Mouse (Mus musculus): ENCODE measurements around the gene Gpr4. TPM values are rescaled to one million over a fixed set of nuclear protein-coding genes. Genes with fewer than 3 reads are reported as not detected.

Gpr4 gene
- polyA plus RNA-seq, 1 experiment from 2014 or later: 1.8 TPM

- 0 out of 2 replicates have a peak overlapping the region, but pooled peaks have one; percentile 10 for H3K27ac ChIP-seq
- peak overlapping the region; percentile 50 for H3K4me3 ChIP-seq
- no peaks in the 10 kb centered on the region for H3K9me3 ChIP-seq
- H3K36me3 ChIP-seq: no peaks in the 10 kb centered on the region
- H3K4me1 ChIP-seq: peaks cover 61% of the 10 kb centered on the region
- 5% methylated on average over 21 of the region's 21 CpGs for WGBS
- H3K27me3 ChIP-seq (ENCODE audit: insufficient read depth, poor library complexity, severe bottlenecking): peaks cover 59% of the 10 kb centered on the region
- DNase-seq (ENCODE audit: low spot score): no peak
These were observed 35.8 kb upstream of the Gpr4 start for GRCm38 (mm10) chr7:19176516-19176947.

DNA sequence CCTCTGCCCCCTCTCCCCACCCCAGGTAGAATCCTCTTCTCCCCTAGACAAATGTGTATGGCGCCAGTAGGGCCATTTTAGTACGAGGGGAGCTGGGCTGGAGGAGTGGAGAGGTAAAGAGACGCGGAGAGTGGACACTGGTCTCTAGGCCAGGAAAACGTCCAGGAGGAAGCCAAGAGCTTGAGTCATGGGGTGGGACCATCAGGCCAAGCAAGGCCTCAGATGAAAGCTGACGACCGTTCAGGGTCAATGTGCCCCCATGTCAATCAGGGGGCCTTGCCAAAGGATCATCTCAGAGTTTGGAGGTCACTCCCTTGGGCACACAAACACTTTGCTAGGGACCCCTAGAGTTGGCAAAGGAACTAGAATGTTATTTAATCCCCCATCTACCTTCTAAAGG is 35.1 kb upstream of the Gpr4 start:
- WGBS: 60% methylated on average over 7 of the region's 7 CpGs
- no peak overlapping the region for H3K27ac ChIP-seq
- no peak overlapping the region for H3K4me3 ChIP-seq
- H3K36me3 ChIP-seq: no peaks in the 10 kb centered on the region
- H3K4me1 ChIP-seq: peaks cover 61% of the 10 kb centered on the region
- H3K9me3 ChIP-seq: no peaks in the 10 kb centered on the region
- no peak for DNase-seq (ENCODE audit: low spot score)
- H3K27me3 ChIP-seq (ENCODE audit: insufficient read depth, poor library complexity, severe bottlenecking): peaks cover 59% of the 10 kb centered on the region

DNA sequence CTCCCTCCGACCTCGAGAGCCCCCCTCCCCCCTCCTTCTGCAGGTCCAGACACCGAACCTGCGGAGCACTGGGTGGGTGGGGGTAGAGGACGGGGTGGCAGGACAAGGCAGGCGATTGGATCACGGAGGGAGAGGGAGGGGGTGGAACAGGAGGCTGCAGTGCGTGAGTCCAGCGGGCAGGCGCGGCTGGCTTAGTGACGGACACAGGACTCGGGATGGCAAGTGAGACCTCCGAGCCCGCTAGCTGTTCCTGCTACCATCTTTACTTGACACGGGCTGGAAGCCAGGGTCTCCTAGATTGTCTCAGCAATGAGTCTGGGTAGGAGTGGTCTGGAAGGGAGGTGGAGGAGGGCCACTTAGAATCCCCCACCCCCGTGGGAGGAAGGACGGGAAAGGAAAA is 34.3 kb upstream of the Gpr4 start:
- DNase-seq (ENCODE audit: low spot score): no peak
- Histone ChIP-seq H3K27me3 (ENCODE audit: insufficient read depth, poor library complexity, severe bottlenecking) (peaks cover 59% of the 10 kb centered on the region), H3K4me1 (peaks cover 56% of the 10 kb centered on the region), H3K9me3 (no peaks in the 10 kb centered on the region), H3K4me3 (peak overlapping the region; percentile 50), H3K36me3 (no peaks in the 10 kb centered on the region; the same call in 1 of the 2 replicates), H3K27ac (peak overlapping the region; percentile 62; the same call in 1 of the 2 replicates)
- 12% methylated on average over 17 of the region's 18 CpGs for WGBS

DNA sequence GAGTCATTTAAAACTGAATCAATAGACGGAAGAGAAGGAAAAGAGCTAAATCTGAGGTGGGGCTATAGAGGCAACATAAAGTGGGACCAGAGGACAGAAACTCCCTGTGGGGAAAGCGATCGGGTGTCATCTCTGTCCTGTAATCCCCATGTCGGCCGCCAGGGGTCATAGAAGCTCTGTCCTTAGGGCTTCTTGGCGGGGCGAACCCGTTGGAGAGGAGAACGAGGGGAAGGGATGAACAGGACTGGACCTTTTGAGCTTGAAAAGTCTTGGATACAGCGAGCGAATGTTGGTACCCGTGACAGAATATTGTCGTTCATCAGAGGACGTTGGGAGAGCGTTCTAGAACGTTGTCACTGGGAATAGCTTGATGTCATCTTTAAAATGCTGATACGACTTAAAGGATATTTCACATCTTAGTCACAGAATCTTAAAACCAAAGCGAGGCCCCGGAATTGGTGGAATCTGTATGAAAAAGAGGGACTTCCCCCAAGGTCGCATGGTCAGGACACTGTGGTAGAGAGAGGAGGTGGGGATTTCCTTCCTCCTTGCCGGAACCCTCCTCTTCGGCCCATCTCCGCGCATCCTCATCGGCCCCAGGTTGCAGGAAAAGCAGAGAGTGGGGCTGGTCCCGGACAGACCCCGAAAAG is 33.8 kb upstream of the Gpr4 start:
- 7% methylated on average over 27 of the region's 27 CpGs for WGBS
- peak; percentile 90 for DNase-seq (ENCODE audit: low spot score)
- peaks cover 52% of the 10 kb centered on the region for H3K4me1 ChIP-seq

GRCm38 (mm10) chr7:19179173-19179572 is 33.2 kb upstream of the Gpr4 start:
- Histone ChIP-seq H3K36me3 (peaks cover 7% of the 10 kb centered on the region), H3K27me3 (ENCODE audit: insufficient read depth, poor library complexity, severe bottlenecking) (peaks cover 59% of the 10 kb centered on the region), H3K27ac (peak overlapping the region; percentile 31; the same call in 1 of the 2 replicates), H3K4me1 (peaks cover 52% of the 10 kb centered on the region), H3K4me3 (peak overlapping the region; percentile 50), H3K9me3 (no peaks in the 10 kb centered on the region)
- peak; percentile 87 for DNase-seq (ENCODE audit: low spot score)
- WGBS: under 1% methylated on average over 32 of the region's 32 CpGs

More for the DNA sequence above, 33.8 kb upstream of the Gpr4 start:
- peaks cover 3% of the 10 kb centered on the region for H3K36me3 ChIP-seq
- peak overlapping the region; percentile 50 for H3K4me3 ChIP-seq
- no peaks in the 10 kb centered on the region for H3K9me3 ChIP-seq
- peaks cover 59% of the 10 kb centered on the region for H3K27me3 ChIP-seq (ENCODE audit: insufficient read depth, poor library complexity, severe bottlenecking)
- H3K27ac ChIP-seq: no peak overlapping the region

DNA sequence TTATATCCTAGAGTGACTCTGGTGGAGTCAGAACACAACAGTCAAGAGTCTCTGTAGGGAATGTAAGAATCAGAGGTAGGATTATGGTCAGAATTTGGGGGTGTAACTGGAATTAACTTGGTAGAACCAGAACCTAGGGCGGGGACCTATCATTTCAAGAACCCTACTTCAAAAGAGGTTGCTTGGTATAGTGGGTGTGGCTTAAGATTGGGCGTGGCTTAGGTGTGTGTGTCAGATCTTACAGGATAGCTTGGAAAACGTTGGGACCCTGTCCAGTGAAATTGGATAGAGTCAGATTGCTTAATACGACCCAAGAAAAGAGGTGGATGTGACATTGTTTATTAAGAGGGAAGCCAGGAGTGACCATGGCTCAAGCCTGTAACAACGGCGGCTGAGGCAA is 32.4 kb upstream of the Gpr4 start:
- Histone ChIP-seq H3K27me3 (ENCODE audit: insufficient read depth, poor library complexity, severe bottlenecking) (peaks cover 56% of the 10 kb centered on the region), H3K4me1 (peaks cover 57% of the 10 kb centered on the region), H3K27ac (no peak overlapping the region), H3K9me3 (no peaks in the 10 kb centered on the region), H3K4me3 (peak overlapping the region; percentile 50), H3K36me3 (peaks cover 10% of the 10 kb centered on the region)
- DNase-seq (ENCODE audit: low spot score): no peak
- WGBS: 33% methylated on average over 6 of the region's 6 CpGs

DNA sequence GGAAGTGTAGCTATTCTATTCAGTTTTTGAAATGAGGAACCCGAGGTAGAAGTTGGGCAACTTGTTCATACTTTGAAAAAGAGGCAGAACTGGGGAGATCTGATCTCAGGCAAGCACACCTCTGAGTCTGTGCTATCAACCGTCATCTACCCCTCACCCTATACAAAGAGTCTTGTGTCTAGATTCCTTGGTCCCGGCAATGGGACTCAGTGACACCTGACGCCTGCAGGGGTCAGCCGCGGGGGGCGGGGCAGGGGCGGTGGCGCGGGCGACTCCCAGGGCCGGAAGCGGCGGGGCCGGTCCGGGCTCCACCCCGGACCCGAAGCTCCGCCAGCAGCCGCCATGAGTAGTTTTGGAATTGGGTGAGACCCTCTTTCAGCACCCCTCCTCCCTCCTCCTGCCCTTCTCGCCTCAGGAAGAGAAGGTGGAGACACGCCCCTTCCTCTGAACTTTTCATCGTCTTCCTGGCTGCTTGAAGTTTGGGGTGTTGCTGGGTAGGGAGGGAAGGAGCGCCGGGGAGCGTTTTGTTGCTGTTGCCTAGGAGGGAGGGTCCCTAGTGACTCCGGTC is 31.4 kb upstream of the Gpr4 start:
- Histone ChIP-seq H3K36me3 (peaks cover 12% of the 10 kb centered on the region), H3K27me3 (ENCODE audit: insufficient read depth, poor library complexity, severe bottlenecking) (peaks cover 46% of the 10 kb centered on the region), H3K9me3 (no peaks in the 10 kb centered on the region), H3K4me1 (peaks cover 55% of the 10 kb centered on the region), H3K27ac (peak overlapping the region; percentile 82), H3K4me3 (peak overlapping the region; percentile 76)
- WGBS: under 1% methylated on average over 27 of the region's 27 CpGs
- no peak for DNase-seq (ENCODE audit: low spot score)

DNA sequence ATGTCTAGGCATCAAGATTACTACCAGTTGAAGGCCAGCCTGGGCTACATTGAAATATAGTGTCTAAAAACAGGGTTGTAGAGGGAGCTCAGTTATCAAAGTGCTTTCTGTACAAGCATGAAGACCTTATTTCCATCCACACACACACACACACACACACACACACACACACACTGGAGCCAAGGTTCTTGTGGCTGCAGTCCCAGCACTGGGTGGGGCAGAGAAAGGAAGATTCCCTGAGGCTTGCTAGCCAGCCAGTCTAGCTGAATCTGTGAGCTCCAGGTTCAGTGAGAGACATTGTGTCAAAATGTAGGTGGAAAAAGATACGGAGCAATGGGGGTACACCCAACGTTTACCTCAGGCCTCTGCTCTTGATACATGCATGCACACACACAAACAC is 28.1 kb upstream of the Gpr4 start:
- Histone ChIP-seq H3K27ac (no peak overlapping the region), H3K27me3 (ENCODE audit: insufficient read depth, poor library complexity, severe bottlenecking) (peaks cover 13% of the 10 kb centered on the region), H3K9me3 (no peaks in the 10 kb centered on the region), H3K4me1 (peaks cover 35% of the 10 kb centered on the region), H3K4me3 (no peak overlapping the region), H3K36me3 (peaks cover 32% of the 10 kb centered on the region)
- 85% methylated on average over 2 of the region's 2 CpGs for WGBS
- no peak for DNase-seq (ENCODE audit: low spot score)

DNA sequence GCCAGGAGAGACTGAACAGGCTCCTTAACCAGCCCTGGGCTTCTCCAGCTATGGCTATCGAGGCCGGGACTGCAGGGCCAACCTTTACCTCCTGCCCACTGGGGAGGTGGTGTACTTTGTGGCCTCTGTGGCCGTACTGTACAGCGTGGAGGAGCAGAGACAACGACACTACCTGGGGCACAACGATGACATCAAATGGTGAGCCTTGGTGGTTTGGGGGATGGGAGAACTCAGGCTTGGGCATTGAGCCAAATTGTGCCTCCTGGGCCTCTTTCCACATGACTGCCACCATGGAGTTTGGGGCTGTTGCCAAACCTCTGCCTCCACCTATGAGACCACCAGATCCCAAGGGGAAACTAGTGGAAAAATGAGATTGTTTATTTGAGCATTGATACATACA is 27.6 kb upstream of the Gpr4 start:
- Histone ChIP-seq H3K27ac (no peak overlapping the region), H3K36me3 (peaks cover 34% of the 10 kb centered on the region), H3K27me3 (ENCODE audit: insufficient read depth, poor library complexity, severe bottlenecking) (peaks cover 8% of the 10 kb centered on the region), H3K4me1 (peaks cover 29% of the 10 kb centered on the region), H3K4me3 (peak overlapping the region; percentile 5; the same call in 1 of the 2 replicates), H3K9me3 (no peaks in the 10 kb centered on the region)
- DNase-seq (ENCODE audit: low spot score): no peak
- 87% methylated on average over 6 of the region's 6 CpGs for WGBS

GRCm38 (mm10) chr7:19194676-19195075 is 17.7 kb upstream of the Gpr4 start:
- WGBS: 96% methylated on average over 4 of the region's 4 CpGs

GRCm38 (mm10) chr7:19196676-19197075 is 15.7 kb upstream of the Gpr4 start:
- H3K9me3 ChIP-seq: peaks cover 5% of the 10 kb centered on the region; the same call in 1 of the 2 replicates
- 53% methylated on average over 6 of the region's 6 CpGs for WGBS
- peaks cover 70% of the 10 kb centered on the region for H3K36me3 ChIP-seq
- no peak for DNase-seq (ENCODE audit: low spot score)
- H3K4me1 ChIP-seq: peaks cover 7% of the 10 kb centered on the region
- H3K27ac ChIP-seq: no peak overlapping the region
- no peak overlapping the region for H3K4me3 ChIP-seq
- no peaks in the 10 kb centered on the region for H3K27me3 ChIP-seq (ENCODE audit: insufficient read depth, poor library complexity, severe bottlenecking)

More at GRCm38 (mm10) chr7:19194676-19195075, 17.7 kb upstream of the Gpr4 start:
- no peak for DNase-seq (ENCODE audit: low spot score)
- H3K27me3 ChIP-seq (ENCODE audit: insufficient read depth, poor library complexity, severe bottlenecking): no peaks in the 10 kb centered on the region
- H3K4me3 ChIP-seq: no peak overlapping the region
- H3K9me3 ChIP-seq: peaks cover 5% of the 10 kb centered on the region; the same call in 1 of the 2 replicates
- peaks cover 6% of the 10 kb centered on the region for H3K4me1 ChIP-seq
- no peak overlapping the region for H3K27ac ChIP-seq
- H3K36me3 ChIP-seq: peaks cover 68% of the 10 kb centered on the region

- H3K4me3 ChIP-seq: no peak overlapping the region
- DNase-seq (ENCODE audit: low spot score): no peak
- no peaks in the 10 kb centered on the region for H3K27me3 ChIP-seq (ENCODE audit: insufficient read depth, poor library complexity, severe bottlenecking)
- peaks cover 5% of the 10 kb centered on the region; the same call in 1 of the 2 replicates for H3K9me3 ChIP-seq
- no peak overlapping the region for H3K27ac ChIP-seq
- H3K4me1 ChIP-seq: peaks cover 5% of the 10 kb centered on the region; the same call in 1 of the 2 replicates
- H3K36me3 ChIP-seq: peaks cover 68% of the 10 kb centered on the region
- WGBS: 33% methylated on average over 2 of the region's 2 CpGs
These were observed 14.4 kb upstream of the Gpr4 start for GRCm38 (mm10) chr7:19197985-19198384.

GRCm38 (mm10) chr7:19201660-19202059 is 10.7 kb upstream of the Gpr4 start:
- DNase-seq (ENCODE audit: low spot score): no peak
- Histone ChIP-seq H3K4me3 (no peak overlapping the region), H3K9me3 (no peaks in the 10 kb centered on the region), H3K27ac (no peak overlapping the region), H3K27me3 (ENCODE audit: insufficient read depth, poor library complexity, severe bottlenecking) (no peaks in the 10 kb centered on the region), H3K36me3 (peaks cover 63% of the 10 kb centered on the region), H3K4me1 (peaks cover 5% of the 10 kb centered on the region; the same call in 1 of the 2 replicates)
- 63% methylated on average over 13 of the region's 15 CpGs for WGBS

Measured in heart, embryonic 10.5 days (tissue).